Mouse (Mus musculus) ES-Bruce4 (cell line): ENCODE results near the gene Corin. TPM values are rescaled to one million over a fixed set of nuclear protein-coding genes. Genes with fewer than 3 reads are reported as not detected.

Experiments used
- H3K27ac ChIP-seq: 2 replicates; pipeline ENCODE4 v1.5.1; 2012; ENCODE audit warnings: low read length, inconsistent platforms; ENCODE audit not compliant: insufficient read depth
- H3K27me3 ChIP-seq: 2 replicates; pipeline ENCODE4 v1.6.1; 2012; ENCODE audit warnings: mild to moderate bottlenecking, low read length, inconsistent platforms; ENCODE audit not compliant: control insufficient read depth, poor library complexity, insufficient read depth, severe bottlenecking
- H3K36me3 ChIP-seq: 2 replicates; pipeline ENCODE4 v1.6.1; 2012; ENCODE audit warnings: inconsistent platforms, mild to moderate bottlenecking, low read length, moderate library complexity; ENCODE audit not compliant: control insufficient read depth, poor library complexity, insufficient read depth, severe bottlenecking
- H3K4me1 ChIP-seq: one replicate; pipeline ENCODE4 v1.8.1; 2011; ENCODE audit warnings: low read length; ENCODE audit not compliant: control insufficient read depth, insufficient read depth
- H3K4me3 ChIP-seq: 2 replicates; pipeline ENCODE4 v1.5.1; 2011; ENCODE audit warnings: low read depth, mild to moderate bottlenecking, low read length
- H3K9ac ChIP-seq: 2 replicates; pipeline ENCODE4 v1.6.1; 2012; ENCODE audit warnings: low read depth, mild to moderate bottlenecking, inconsistent platforms; ENCODE audit not compliant: poor library complexity, severe bottlenecking
- H3K9me3 ChIP-seq: replicated peaks from 2 replicates; pipeline ENCODE4 v1.6.1; 2012; ENCODE audit warnings: mild to moderate bottlenecking, low read length, inconsistent platforms; ENCODE audit not compliant: control insufficient read depth, poor library complexity, insufficient read depth, severe bottlenecking
- CTCF ChIP-seq: IDR thresholded peaks from one replicate; pipeline ENCODE4 v1.8.1; 2011; ENCODE audit warnings: low read depth, low read length
- EP300 ChIP-seq: IDR thresholded peaks from 2 replicates; pipeline ENCODE4 v1.6.1; 2011; ENCODE audit warnings: low read depth, low read length; ENCODE audit not compliant: insufficient read depth
- POLR2A ChIP-seq: IDR thresholded peaks from one replicate; pipeline ENCODE4 v1.8.1; 2011; ENCODE audit warnings: low read length; ENCODE audit not compliant: insufficient read depth
- polyA plus RNA-seq: library from polyadenylated mRNA; stranded (reverse); fragments of >200 nt; gene quantifications from 2 replicates; pipeline ENCODE4 v1.2.4, GENCODE M21; 2011; ENCODE audit warnings: low read depth; ENCODE audit not compliant: missing spikeins, insufficient read depth, insufficient read length

Corin gene
- polyA plus RNA-seq, 1 experiment, result 0.63 TPM

DNA sequence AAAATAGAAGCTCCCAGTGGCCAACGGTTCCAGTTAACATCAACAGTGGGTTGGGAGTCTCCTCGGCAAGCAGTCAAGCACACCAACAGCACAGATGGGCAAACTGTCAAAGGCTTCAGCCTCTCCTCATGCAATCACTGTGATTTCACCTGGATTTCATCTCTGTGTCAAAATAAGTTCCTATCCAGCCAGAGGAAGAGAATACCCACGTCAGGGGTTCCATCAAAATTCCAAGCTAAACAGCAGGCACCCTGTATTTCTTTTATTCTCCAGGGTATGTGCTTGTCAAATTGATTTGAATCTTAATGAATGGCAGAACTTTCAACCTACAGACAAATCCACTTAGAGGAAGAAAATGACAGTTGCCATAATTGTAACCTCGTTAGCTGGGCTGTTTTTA, 51.5 kb downstream of the Corin start:
- Histone ChIP-seq H3K4me1 (no peaks in the 10 kb centered on the region), H3K9ac (no peak overlapping the region), H3K27ac (no peak overlapping the region), H3K27me3 (no peaks in the 10 kb centered on the region), H3K36me3 (no peaks in the 10 kb centered on the region), H3K4me3 (no peak overlapping the region), H3K9me3 (no peaks in the 10 kb centered on the region)
- no peak for TF ChIP-seq CTCF
- no peak for TF ChIP-seq EP300
- no peak for TF ChIP-seq POLR2A

DNA sequence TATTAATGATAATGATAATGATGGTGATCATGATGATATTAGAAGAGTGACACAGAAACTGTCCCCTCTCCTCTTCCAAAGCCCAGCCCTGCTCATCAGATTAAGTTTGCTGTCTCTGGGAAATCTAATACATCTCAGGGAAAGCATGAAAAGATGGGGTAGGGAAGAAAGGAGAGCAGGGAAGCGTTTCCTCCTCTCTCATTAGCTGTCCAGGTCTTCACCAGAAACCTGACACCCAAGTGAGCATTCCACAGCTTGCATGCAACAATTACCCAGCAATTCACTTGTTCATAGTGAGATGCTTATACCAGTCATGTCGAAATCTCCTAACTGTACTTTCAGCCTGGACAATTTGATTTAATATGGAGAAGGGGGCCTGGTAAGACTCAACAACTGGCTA, 55.4 kb downstream of the Corin start:
- no peaks in the 10 kb centered on the region for H3K27me3 ChIP-seq
- no peaks in the 10 kb centered on the region for H3K36me3 ChIP-seq
- H3K9ac ChIP-seq, result no peak overlapping the region
- no peaks in the 10 kb centered on the region for H3K9me3 ChIP-seq
- TF ChIP-seq CTCF, result no peak
- no peak for TF ChIP-seq EP300
- no peak for TF ChIP-seq POLR2A
- no peak overlapping the region for H3K27ac ChIP-seq
- no peaks in the 10 kb centered on the region for H3K4me1 ChIP-seq
- H3K4me3 ChIP-seq, result no peak overlapping the region

- Histone ChIP-seq H3K9ac (no peak overlapping the region), H3K27me3 (no peaks in the 10 kb centered on the region), H3K4me1 (no peaks in the 10 kb centered on the region), H3K36me3 (no peaks in the 10 kb centered on the region), H3K27ac (no peak overlapping the region), H3K4me3 (no peak overlapping the region), H3K9me3 (no peaks in the 10 kb centered on the region)
- TF ChIP-seq EP300 (no peak), POLR2A (no peak), CTCF (no peak)
Measured at GRCm38 (mm10) chr5:72446104-72446503, 58.2 kb downstream of the Corin start.

DNA sequence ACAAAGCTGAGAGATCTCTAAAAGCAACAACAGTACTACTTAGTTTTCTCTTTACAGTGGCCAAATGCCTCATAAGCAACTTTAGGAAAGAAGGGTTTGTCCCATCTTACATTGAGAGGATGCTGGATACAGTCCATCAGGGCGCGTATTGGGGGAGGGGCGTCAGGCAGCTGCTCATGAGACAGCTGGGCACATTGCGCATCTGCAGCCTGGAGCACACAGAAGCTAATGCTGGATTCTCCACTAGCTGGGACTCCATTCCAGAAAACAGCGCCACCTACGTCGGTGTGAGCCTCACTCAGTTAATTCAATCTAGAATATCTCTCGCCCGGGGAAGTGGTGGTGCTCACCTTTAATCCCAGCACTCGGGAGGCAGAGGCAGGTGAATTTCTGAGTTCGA, 60.3 kb downstream of the Corin start:
- no peaks in the 10 kb centered on the region for H3K9me3 ChIP-seq
- TF ChIP-seq EP300 (no peak), CTCF (peak; percentile 25), POLR2A (no peak)
- no peak overlapping the region for H3K4me3 ChIP-seq
- no peaks in the 10 kb centered on the region for H3K36me3 ChIP-seq
- H3K27ac ChIP-seq, result no peak overlapping the region
- no peaks in the 10 kb centered on the region for H3K27me3 ChIP-seq
- no peak overlapping the region for H3K9ac ChIP-seq
- H3K4me1 ChIP-seq, result no peaks in the 10 kb centered on the region

GRCm38 (mm10) chr5:72443007-72443406, 61.3 kb downstream of the Corin start:
- Histone ChIP-seq H3K27ac (no peak overlapping the region), H3K9me3 (no peaks in the 10 kb centered on the region), H3K4me3 (no peak overlapping the region), H3K36me3 (no peaks in the 10 kb centered on the region), H3K27me3 (no peaks in the 10 kb centered on the region), H3K4me1 (no peaks in the 10 kb centered on the region), H3K9ac (no peak overlapping the region)
- no peak for TF ChIP-seq EP300
- no peak for TF ChIP-seq POLR2A
- TF ChIP-seq CTCF, result no peak

- no peaks in the 10 kb centered on the region for H3K4me1 ChIP-seq
- no peak overlapping the region for H3K9ac ChIP-seq
- no peak overlapping the region for H3K27ac ChIP-seq
- H3K9me3 ChIP-seq, result no peaks in the 10 kb centered on the region
- no peaks in the 10 kb centered on the region for H3K27me3 ChIP-seq
- H3K4me3 ChIP-seq, result no peak overlapping the region
- no peaks in the 10 kb centered on the region for H3K36me3 ChIP-seq
- TF ChIP-seq POLR2A, result no peak
- TF ChIP-seq CTCF, result no peak
- no peak for TF ChIP-seq EP300
Measured at GRCm38 (mm10) chr5:72441181-72441580, 63.1 kb downstream of the Corin start.
